Mouse (Mus musculus) adrenal gland, postnatal 36 days (tissue): ENCODE results near the gene Dus4l. TPM values are rescaled to one million over a fixed set of nuclear protein-coding genes. Genes with fewer than 3 reads are reported as not detected.
"Not testable (repeated sequence)": the region's sequence is repeated elsewhere in the genome, so short reads cannot be mapped to it uniquely, and the experiment has no call there.

Source experiments
- DNase-seq, 2 experiments: peaks; one replicate each; pipeline ENCODE4 v3.0.0; 2021; ENCODE audit warnings: mixed read lengths in 1 of 2
- long read RNA-seq, 2 experiments: library from polyadenylated mRNA; stranded (forward); transcript quantifications; one replicate each; pipeline ENCODE4 v2.0.0; 2021; ENCODE audit warnings: borderline sequencing depth in 2 of 2
- total RNA-seq, 2 experiments: library from RNA; stranded (reverse); gene quantifications; 2 replicates each; pipeline ENCODE4 v1.2.3; 2021

The Dus4l gene
- 1 to 10 TPM; 7.3 to 9.2 TPM for total RNA-seq
- long read RNA-seq, experiment 1, partial matches to known transcripts: 0 of 3 reads
- long read RNA-seq, experiment 1, other reads (novel, unspliced or antisense): 0 of 3 reads
- long read RNA-seq, experiment 2, partial matches to known transcripts: 0 of 2 reads
- long read RNA-seq, experiment 2, other reads (novel, unspliced or antisense): 0 of 2 reads

DNA sequence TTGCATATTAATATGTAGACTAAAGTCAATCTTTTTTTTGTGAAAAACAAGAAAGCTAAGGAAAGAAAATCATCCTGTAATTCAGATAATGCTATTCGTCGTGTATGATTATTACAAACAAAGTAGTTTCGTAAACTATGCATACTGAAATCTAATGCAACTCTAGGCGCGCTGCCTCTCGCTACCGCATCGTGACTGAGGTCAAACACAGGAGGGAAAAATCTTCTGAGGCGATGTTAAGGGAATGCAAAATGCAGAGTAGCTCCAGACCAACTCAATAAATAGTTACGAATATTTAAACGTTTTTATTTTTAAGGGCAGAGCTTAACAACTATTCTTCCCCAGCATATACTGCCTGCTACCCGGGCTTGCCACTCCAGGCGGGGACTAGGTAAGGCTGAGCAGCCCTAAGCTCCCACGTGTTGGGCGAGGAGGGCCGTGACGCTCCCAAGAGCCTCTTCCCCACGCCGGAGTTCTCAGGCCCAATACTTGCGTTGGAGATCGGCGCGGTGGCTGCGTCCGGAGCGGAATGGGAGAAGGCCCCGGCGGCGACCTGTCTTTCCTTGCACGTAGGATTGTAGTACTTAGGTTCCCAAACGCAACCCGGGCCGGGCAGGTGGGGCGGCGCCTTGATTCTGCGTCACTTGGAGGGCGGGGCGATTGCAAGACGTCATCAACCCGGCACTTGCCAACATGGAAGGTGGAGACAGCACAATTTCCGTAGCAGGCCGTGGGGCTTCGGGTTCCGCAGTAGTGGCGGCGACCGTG, at the start of gene Dus4l, which contains the start of gene Cog5:
Gene Dus4l, minus strand, starts transcription at position 630 of the 768 bp plus-strand sequence.
Gene Cog5, plus strand, starts transcription at position 673 of the 768 bp plus-strand sequence.
- DNase-seq: peak; percentile 94 to 97

GRCm38 (mm10) chr12:31703904-31704303, 49.3 kb upstream of the Dus4l start:
- no peak for DNase-seq

GRCm38 (mm10) chr12:31701411-31701810, 46.8 kb upstream of the Dus4l start:
- DNase-seq: no peak

- no peak for DNase-seq
Observed at GRCm38 (mm10) chr12:31700623-31701347, 46.2 kb upstream of the Dus4l start.

- no peak for DNase-seq
Observed at GRCm38 (mm10) chr12:31693278-31693677, 38.7 kb upstream of the Dus4l start.

DNA sequence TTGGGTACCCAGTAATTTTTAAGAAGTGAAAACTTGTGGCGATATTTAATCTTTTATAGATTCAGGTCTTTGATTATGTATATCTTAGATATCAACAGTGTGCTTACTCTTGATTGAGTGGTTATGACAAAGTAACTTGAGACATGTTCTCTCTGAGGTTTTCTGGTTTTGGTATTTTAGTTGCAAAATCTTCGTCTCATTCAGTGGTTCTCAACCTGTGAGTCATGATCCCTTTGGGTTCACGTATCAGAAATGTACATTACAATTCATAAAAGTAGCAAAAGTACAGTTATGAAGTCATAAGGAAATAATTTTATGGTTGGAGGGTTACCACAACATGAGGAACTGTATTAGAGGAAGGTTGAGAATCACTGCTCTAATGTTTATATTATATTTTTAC, 32.1 kb upstream of the Dus4l start:
- DNase-seq: no peak

- DNase-seq: no peak
Observed at GRCm38 (mm10) chr12:31667187-31667586, 12.6 kb upstream of the Dus4l start.

- DNase-seq: no peak
Observed at GRCm38 (mm10) chr12:31665999-31666398, 11.4 kb upstream of the Dus4l start.

- no peak for DNase-seq
Observed at GRCm38 (mm10) chr12:31656841-31657240, 2.2 kb upstream of the Dus4l start.

- no peak for DNase-seq
Observed at GRCm38 (mm10) chr12:31654965-31655477, 395 bp upstream of the Dus4l start.

DNA sequence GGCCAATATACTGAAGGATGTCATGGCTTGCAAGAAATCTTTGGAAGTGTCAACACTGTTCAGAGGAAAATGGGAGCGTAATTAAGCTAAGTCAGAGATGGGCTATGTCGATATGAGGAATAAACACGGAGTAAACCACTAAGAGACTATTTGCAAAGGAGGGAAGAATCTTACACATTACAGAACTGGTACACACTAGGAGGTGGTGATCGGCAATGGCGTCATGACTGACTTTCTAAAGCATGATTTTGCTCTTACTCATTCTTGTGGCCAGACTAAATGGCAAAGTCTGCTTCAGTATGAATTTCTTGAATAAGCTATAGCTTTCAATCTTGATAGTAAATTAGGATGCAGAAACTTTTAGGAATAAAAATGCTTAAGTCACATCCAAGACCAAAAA, 1.0 kb downstream of the Dus4l start:
- DNase-seq: no peak

- no peak for DNase-seq
Observed at GRCm38 (mm10) chr12:31635240-31635607, 19.4 kb downstream of the Dus4l start.

GRCm38 (mm10) chr12:31634343-31635239, 20.0 kb downstream of the Dus4l start, which contains the start of gene Bcap29:
Gene Bcap29, minus strand, starts transcription at chr12:31634658.
- DNase-seq: peak; percentile 87 to 91

DNA sequence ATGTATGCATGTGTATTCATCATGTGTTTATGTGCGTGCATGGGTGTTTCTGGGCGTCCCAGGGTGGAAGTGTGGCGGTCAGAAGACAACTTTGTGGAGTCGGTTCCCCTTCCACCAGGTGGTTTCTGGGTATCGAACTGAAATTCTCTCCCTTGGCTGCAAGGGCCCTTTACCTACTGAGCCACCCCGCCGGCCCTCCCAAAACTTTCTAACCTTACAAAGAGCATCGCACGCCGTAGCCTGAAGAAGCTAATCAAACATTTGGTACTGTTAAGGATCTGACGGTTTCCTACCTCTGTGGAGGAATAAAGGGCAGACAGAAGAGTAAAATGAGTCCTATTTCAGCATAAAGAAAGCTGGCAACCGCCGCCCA, 20.7 kb downstream of the Dus4l start:
- peak; percentile 14 to 17 for DNase-seq

GRCm38 (mm10) chr12:31628396-31628795, 26.2 kb downstream of the Dus4l start:
- DNase-seq: not testable (repeated sequence)

GRCm38 (mm10) chr12:31625016-31625415, 29.6 kb downstream of the Dus4l start:
- no peak for DNase-seq

DNA sequence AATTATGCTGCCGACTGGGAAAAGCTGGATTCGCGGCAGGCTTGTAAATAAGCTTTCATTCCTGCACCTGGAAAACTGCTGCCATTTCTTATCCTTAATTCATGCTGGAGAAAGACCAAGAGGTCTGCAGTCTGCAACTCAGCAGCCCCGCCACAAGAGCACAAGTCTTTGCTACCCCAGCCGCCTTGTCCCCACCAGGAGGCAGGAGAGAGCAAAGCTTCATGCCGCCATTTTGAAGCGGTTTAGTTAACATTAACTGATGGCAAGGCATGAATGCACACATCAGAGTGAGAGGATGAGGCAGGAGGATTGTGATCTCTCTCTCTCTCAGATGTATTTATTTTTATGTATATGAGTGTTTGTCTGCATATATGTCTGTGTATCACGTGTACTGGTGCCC, 34.5 kb downstream of the Dus4l start:
- no peak for DNase-seq

DNA sequence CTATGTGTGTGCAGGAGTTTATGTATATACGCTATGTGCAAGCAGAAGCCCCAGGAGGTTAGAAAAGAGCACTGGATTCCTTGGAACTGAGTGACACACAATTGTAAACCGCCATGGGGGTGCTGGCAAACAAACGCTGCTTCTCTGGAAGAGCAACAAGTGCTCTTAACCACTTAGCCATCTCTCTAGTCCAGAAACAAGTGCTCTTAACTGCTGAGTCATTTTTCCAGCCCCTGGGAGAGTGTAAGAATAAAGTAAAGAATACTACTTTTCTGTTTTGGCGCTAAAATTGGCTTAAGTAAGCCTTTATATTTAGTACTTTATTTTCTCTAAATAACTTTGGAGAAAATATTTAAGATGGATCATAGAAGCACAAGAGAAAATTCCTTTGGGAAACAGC, 41.3 kb downstream of the Dus4l start:
- DNase-seq: no peak

GRCm38 (mm10) chr12:31608138-31608537, 46.5 kb downstream of the Dus4l start:
- DNase-seq: no peak

- no peak for DNase-seq
Observed at GRCm38 (mm10) chr12:31604894-31605293, 49.7 kb downstream of the Dus4l start.

DNA sequence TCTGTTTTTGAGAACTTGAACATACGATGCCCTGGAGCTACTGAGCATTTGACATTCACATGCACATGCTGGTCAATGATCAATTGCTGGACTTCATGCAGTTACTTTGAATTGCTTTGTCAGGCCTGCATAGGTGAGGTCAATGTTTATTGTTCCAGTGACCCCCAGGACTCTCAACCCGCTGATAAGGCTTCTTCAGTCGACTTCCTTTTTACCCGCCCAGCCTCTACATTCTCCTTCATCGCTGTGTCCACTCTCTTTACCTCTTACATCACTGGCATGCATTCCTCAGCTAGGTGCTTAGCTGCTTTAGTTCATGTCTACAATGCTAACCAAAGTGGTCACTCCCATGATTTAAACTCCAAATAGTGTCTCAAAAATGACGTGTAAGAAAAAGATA, 51.0 kb downstream of the Dus4l start:
- no peak for DNase-seq

DNA sequence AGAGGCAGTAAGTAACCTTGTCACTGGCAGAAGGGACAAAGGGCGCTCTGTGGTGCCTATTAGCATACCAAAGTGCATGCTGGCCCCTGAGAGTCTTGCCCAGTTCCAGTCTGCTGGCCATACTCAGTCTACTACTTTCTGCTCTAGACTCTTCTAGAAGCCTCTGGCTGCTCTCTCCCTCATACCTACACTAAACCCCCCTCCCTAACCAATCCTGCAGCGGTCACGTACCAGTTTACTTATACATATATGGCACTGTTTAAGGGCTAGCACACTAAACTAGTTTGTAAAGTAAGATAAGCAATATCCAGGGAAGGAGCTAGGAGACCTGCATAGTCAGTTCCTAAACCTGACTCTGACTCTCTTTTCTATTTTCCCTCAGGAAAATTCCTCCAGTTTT, 60.3 kb downstream of the Dus4l start:
- DNase-seq: no peak
